Mouse (Mus musculus) lung, adult 2 months (tissue): Measurements from ENCODE around the gene Pakap.

ENCODE experiments used
- CTCF ChIP-seq: fragments of 200-500 bp; IDR thresholded peaks from 2 replicates; pipeline ENCODE4 v1.5.1; 2011; ENCODE audit warnings: mild to moderate bottlenecking, low read length, control low read depth; ENCODE audit not compliant: insufficient read depth
- POLR2A ChIP-seq: fragments of 200-500 bp; IDR thresholded peaks from 2 replicates; pipeline ENCODE4 v1.6.1; 2011; ENCODE audit warnings: low read depth, mild to moderate bottlenecking, control low read depth, low read length, borderline replicate concordance; ENCODE audit errors: extremely low read depth

DNA sequence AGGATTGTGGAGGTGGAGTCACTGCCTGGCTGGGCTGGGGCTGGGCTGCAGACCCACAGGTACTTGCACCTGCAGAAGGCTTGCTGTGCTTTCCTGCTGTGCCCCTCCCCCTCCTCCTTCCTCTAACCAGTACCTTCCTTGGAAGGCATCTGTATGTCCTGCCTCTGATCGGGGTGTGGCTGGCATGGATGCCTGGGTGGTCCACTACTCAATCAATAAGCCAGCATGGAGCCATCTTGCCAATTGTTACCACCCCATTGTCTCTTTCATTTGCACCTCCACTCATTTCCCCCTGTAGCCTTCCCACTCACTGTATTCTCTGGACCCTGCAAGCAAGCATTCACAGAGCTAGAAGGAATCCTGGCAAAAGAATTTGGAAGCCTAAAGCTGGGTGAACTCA is 122.8 kb downstream of the Pakap start:
- no peak for TF ChIP-seq CTCF
- TF ChIP-seq POLR2A: no peak
